Mouse (Mus musculus) adrenal gland, postnatal 4 days (tissue): ENCODE results near the gene Kiss1r. TPM values are rescaled to one million over a fixed set of nuclear protein-coding genes. Genes with fewer than 3 reads are reported as not detected.
"Not testable (repeated sequence)": the region's sequence is repeated elsewhere in the genome, so short reads cannot be mapped to it uniquely, and the experiment has no call there.

Source experiments
- DNase-seq, 2 experiments: peaks; one replicate each; pipeline ENCODE4 v3.0.0; 2021 to 2022; ENCODE audit warnings: low spot score in 2 of 2, mixed read lengths in 2 of 2
- long read RNA-seq, 2 experiments: library from polyadenylated mRNA; stranded (forward); transcript quantifications; one replicate each; pipeline ENCODE4 v2.0.0; 2021
- total RNA-seq, 2 experiments: library from RNA; stranded (reverse); gene quantifications; 2 replicates each; pipeline ENCODE4 v1.2.3; 2021

The Kiss1r gene
- 1 to 10 TPM in 1 of 2 experiments, under 1 TPM in 1; 0.87 to 1.6 TPM for total RNA-seq
- long read RNA-seq, experiment 1: 0 reads
- long read RNA-seq, experiment 2, partial matches to known transcripts: 0 of 1 reads
- long read RNA-seq, experiment 2, other reads (novel, unspliced or antisense): 1 of 1 reads

DNA sequence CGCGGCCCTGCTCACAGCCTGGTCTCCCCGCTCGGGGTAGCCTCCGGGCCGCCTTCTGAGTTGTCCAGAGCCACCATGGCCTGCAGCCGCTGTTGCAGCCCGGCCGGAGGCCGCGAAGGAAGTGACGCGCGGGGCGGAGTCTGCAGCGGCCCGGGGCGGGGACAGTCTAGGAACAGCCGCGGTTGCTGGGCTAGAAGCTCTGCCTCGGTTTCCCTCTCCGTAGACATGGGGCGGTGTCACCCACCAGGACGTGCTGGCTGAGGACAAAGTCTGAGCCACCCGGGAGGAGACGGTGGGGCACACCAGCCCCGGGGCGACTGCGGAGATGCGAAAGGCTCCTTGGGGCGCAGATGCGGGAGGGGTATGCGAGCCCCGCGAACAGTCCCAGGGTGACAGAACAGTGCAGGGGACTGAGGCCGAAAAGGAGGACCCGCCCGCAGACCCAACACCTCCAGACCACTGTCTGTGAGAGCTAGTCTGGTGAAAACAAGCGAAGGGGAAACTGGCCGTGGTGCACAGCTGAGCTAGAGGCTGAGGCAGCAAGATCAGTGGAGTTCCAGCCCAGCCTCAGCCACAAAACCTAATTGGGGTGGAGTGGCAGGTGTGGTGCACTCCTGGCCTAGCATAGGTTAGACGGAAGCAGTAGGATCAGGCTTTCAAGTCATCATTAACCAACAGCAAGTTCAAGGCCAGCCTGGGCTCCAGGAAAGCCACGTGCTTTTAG, at the start of gene Kiss1r:
Gene Kiss1r, plus strand, starts transcription at position 164 of the 724 bp plus-strand sequence.
- DNase-seq: peak; percentile 73 to 77

DNA sequence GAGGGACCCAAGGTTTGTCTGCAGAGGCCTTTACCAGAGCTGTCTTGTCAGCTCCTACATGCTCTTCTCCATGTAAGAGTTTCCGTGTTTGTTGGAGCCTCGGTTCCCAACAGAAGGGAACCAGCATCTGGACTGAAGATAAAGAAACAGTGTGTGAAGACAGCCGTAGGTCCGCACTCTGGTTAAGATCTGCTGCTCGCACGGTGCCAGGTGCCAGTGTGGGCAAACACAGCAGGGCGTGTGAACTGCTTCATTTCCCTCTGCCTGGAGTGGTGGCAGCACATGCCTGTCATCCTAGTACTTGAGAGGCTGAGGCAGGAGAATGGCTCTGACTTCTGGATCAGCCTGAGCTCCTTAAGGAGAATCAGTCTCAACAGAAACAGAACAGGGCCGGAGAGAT, 44.9 kb upstream of the Kiss1r start:
- DNase-seq: no peak

DNA sequence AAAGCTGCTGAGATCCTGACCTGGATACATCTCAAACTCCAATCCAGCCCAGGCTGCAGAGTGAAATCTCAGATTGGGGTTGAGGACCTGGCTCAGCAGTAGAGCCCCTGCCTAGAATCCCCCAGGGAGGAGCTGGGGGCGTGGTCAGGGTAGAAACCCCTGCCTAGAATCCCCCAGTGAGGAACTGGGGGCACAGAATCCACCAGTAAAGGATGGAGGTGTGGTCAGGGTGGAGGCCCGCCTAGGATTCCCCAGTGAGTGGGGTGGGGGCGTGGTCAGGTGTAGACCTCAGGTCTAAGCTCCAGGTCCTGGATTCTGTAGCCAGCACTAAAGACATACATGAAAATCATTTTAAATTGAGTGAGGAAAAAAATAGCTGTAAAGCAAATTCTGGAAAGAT, 43.9 kb upstream of the Kiss1r start:
- no peak for DNase-seq

DNA sequence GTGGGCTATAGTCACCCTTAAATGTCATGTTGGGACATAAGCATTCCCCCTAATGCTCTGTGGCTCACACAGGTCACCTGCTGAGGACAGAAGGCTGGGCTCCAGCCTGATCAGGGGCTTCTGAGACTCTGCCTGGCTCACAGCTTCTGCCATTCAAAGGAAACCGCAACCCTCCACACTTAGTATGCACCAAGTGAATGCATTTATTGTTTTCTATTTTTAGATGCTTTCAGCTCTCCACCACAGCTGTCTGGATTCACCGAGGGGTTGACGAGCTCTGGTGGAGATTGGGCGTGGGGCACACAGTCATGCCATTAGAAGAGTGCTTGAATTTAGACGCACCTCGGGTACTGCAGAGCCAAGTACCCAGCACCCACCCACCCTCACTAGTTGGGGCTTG, 43.5 kb upstream of the Kiss1r start:
- no peak for DNase-seq

DNA sequence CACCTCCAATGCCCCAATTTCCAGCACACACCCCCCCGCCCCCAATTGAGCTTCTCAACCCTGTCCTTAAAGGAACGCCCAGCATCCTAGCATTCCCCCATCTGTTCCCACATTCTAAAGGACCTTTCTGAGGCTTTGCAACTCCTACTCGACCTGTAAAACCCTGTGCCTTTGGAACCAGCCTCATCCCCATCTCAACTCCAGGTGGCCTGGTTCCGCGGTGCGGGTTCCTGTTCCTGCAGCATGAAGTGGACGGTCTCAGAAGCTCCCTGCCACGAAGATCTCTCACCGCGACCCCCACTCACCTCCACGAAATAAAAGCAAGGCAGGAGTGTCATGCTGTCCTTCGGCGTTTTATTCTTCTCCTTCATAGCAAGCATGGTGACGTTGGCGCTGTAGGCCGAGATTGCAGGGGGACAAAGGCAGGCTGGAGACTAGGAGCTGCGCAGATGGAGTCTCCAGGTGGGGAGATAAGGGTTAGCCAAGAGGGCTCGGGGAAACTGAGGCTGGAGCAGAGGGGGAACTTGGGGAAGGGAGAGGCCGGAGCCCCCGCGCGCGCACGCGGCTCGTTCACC, 43.0 kb upstream of the Kiss1r start:
- no peak for DNase-seq

DNA sequence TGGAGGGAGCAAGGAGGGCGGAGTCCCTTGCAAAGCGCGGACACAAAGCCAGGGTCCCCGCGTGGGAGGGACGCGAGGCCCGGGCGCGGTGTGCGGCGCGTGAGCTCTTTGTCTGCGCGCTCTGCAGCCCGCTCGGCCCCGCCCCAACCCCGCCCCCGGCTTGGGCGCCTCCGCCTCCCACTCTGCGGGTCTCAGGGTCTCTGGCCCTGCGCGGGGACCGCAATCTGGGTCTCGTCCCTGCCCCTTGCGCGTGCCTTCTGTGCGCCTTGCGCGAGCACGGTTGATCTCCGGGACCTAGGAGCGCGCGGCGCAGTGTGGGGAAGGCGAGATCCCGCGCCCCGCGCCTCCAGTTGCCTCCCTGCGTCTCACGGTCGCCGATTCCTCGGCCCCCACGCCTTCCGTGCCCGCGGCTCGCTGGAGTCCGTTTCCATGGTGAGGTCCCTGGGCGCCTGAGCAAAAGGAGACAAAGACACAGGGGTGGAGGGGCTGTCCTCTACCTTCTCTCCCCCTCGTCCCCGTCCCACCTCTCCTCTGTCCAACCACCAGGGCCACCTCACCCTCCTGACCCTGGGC, 42.4 kb upstream of the Kiss1r start, which contains the start of the genes Prtn3 and Plppr3:
Gene Prtn3, plus strand, starts transcription at position 187 of the 573 bp plus-strand sequence.
Gene Plppr3, minus strand, starts transcription at position 345 of the 573 bp plus-strand sequence.
- no peak for DNase-seq

DNA sequence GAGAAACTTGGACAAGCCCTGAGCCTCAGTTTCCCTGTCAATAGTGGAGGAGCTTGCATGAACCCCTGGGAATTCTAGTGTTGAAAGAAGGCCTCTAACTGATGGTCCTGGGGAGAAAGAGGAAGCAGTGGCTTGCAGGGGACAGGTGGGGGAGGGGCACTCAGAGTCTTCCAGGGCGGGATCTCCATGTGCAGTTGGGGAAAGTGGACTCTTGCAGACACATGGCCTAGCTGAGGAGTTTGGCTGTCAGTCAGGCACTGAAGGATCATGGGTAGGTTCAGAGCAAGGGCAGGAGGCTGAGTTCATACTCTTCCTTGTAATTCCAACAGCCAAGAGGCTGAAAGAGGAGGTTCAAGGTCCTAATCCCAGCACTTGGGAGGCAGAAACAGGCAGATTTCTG, 39.6 kb upstream of the Kiss1r start:
- no peak for DNase-seq

DNA sequence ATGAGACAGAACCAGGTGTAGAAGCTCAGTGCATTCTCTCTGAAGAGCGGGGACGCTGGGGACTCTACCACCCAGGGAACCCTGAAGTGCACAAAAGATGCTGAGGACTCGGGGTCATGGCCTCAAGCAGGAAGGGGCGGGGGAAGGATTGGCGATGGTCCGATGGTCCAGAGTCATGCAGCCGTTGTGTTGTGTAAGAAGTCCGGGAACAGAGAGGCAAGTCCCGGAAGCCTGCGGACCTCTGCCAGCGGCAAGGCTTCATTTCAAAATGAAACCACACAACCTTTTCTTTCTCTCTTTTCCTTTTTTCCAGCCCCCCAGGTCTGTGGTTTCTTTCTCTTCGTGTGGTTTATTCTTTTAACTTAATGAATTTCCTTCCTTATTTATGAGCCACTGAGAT, 39.0 kb upstream of the Kiss1r start:
- no peak for DNase-seq

DNA sequence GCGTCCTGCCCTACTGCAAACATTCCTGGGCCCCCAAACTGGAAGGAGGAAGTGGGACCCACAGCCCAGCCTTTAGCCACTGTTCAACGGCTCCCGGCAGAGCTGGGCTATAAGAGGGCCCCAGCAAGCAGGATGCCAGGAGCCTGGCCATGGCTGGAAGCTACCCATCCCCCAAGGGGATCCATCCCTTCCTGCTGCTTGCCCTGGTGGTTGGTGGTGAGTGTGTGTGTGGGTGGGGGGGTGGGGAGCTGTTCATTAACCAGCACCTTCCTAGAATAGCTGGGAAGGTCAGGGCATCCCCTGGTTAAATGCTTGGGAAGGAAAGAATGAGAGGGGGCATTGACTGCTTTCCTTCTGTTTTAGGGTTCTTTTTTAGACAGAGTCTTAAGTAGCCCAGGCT, 37.2 kb upstream of the Kiss1r start:
- no peak for DNase-seq

DNA sequence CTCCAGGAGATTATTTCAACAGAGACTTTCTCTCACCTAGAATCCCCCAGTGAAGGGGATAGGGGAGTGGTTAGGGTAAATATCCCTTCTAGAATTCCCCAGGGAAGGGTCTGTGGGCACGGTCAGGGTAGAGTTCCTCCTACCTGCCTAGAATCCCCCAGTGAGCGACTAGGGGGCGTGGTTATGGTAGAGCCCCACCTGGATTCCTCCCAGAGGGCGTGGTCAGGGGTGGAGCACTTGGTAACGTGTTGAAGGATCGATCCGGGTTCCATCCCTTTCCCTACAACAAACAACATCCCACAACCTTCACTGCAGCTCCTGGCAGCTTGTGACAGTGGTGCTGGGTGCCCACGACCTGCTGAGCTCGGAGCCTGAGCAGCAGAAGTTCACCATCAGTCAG, 36.0 kb upstream of the Kiss1r start:
- DNase-seq: no peak

DNA sequence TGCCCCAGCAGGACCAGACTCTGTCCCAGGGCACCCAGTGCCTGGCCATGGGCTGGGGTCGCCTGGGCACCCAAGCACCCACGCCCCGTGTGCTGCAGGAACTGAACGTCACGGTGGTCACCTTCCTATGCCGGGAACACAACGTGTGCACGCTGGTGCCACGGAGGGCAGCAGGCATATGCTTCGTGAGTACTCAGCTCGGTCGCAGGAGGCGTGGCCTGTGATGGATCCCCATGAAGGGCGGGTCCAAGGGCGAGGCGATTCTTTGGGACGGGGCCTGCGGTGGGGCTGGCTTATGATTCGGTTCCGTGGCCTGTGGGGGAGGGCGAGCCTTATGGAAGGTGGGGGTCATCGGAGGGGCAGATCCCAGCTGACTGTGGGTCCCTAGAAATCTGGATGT, 34.8 kb upstream of the Kiss1r start:
- DNase-seq: no peak

DNA sequence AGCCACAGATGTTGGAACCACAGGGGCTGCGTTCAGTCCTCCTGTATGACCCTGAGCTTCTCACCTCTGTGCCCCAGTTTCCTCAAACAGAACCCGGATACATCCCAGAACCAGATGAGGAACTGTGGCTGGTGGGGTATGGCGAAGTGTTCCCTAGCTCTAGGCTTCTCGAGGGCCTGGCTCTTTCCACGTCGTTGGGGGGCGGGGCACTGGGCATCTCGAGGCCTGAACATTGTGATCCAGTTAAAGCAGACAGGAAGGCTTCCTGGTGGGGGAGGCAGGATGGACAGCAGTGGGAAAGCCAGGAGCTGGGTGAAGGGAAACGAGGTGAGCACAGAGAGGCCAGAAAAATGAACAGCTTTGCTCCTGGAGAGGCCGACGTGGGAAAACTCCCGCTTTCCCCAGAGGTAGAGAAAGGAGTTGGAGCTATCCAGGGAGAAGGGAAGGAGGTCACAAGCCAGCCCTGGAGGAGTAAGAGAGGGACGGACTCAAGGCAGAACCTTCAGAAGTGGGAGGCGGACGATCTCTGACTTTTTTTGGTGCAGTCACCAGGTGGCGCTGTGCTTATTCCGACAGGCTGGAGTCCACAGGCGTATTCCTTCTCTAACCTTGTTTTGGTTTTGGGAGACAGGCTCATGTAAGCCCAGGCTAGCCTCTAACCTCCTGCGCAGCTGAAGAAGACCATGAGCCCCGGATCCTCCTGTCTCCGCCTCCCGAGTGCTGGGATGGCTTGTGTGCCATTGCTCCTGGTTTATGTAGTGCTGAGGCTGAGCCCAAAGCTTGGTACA, 33.3 kb upstream of the Kiss1r start:
- DNase-seq: peak; percentile 58 to 68

DNA sequence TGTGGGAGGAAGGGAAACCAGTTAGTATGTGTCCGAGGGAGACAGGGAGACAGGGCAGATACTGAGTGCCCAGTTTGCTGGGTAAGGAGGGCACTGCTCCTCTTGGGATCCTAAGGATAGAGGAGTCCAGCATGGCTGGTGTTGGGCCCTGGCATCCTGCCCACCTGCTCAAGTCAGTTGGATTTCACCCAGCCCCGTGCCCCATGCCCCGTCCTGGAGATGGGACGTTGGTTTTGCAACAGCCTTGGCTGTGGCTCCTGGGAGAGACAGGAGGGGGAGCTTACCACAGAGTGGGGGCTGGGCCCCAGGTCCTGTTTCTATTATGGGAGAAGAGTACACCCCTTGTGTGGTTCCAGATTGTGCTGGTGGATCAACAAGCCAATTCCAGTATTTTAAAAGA, 32.3 kb upstream of the Kiss1r start:
- DNase-seq: no peak

DNA sequence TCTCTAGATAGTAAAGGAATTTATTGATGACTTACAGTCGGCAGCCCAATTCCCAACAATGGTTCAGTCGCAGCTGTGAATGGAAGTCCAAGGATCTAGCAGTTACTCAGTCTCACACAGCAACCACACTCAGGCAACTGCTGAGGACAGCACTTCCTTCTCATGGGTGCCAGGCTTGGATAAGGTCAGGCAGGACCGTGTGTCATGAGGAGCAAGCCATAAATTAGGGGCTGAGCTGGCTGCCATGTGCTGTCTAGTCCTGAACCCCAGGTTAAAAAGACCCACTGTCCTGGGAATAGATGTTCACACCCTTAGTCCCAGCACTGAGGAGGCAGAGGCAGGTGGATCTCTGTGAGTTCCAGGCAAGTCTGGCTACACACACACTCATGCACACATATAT, 31.8 kb upstream of the Kiss1r start:
- DNase-seq: not testable (repeated sequence)

DNA sequence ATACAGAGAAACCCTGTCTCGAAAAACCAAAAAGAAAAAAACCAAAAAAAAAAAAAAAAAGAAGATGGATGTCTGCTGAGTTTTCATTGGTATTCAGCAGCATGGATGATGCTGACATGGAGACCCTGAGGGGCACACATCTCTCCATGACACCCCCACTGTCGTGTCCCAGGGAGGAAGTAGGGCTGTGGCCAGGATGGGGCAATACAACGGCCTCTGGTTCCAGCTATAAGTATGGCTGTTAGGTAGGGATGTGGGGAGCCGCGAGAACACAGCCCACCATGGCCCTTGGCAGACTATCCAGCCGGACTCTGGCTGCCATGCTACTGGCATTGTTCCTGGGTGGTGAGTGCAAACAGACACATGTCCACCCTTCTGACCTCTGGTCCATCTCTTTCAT, 30.7 kb upstream of the Kiss1r start, which contains the start of gene Elane:
Gene Elane, plus strand, starts transcription at position 194 of the 400 bp plus-strand sequence.
- DNase-seq: no peak

DNA sequence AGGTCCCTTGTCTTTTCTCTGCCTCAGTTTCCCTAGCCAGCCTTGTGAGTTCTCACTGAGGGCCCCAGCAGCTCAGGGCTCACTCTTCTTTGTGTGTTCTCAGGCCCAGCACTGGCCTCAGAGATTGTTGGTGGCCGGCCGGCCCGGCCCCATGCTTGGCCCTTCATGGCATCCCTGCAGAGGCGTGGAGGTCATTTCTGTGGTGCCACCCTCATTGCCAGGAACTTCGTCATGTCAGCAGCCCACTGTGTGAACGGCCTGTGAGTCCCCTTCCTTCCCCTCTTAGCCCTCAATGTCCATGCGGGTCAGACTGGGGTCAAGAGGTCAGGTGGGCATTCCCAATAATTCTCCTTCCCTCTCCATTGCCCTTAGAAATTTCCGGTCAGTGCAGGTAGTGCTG, 30.2 kb upstream of the Kiss1r start:
- DNase-seq: no peak

DNA sequence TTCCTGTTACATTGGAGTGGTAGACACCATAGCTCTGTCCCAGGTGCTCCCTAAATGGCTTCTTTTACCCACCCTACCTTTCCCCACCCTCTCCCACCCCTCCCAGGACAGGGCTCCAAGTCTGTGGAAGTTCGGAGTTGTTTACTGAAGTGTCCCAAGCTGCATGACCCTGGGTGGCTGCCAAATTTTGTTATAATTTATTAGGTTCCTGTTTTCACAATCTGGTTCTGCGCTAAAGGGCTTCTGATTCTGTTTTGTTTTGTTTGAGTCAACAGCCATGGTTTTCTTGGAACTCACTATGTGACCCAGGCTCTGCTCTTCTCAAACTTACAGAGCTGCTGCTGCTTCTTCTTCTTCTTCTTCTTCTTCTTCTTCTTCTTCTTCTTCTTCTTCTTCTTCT, 27.4 kb upstream of the Kiss1r start:
- no peak for DNase-seq

DNA sequence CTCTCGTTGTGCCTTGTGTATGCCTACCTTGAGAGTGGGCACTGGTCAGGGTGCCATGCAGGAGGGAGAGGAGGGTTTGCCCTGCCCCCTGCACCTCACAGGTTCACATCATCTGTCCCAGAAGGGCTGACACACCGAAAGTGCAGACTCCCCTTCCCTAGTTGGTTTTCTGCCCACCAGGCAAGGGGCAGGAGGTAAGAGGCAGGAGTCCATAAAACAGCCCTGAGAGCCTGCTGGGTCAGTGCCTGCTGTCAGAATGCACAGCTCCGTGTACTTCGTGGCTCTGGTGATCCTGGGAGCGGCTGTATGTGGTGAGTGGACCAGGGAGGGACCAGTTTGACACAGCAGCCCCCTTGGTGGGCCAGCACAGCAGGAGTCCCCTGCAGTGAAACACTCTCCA, 26.1 kb upstream of the Kiss1r start, which contains the start of gene Cfd:
Gene Cfd, plus strand, starts transcription at position 184 of the 400 bp plus-strand sequence.
- no peak for DNase-seq

DNA sequence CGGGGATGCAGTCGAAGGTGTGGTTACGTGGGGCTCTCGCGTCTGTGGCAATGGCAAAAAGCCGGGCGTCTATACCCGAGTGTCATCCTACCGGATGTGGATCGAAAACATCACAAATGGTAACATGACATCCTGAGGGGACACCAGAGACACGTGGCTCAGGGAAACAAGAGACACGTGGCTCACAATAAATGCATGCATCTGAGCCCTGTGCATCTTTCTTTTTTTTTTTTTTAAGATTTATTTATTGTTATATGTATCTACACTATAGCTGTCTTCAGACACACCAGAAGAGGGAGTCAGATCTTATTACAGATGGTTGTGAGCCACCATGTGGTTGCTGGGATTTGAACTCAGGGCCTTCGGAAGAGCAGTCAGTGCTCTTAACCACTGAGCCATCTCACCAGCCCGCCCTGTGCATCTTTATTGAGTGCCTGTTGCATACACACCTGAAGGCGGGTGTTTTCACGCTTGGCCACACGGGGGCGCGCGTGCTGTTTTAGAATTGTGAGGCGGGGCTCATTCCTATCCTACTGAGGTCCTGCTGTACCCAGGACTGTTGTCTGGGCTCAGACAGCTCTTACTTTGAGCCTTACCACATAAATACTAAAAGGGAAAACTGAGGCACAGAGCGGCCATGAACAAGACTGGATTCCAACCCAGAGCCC, 24.2 kb upstream of the Kiss1r start:
- DNase-seq: peak; percentile 42 to 77

DNA sequence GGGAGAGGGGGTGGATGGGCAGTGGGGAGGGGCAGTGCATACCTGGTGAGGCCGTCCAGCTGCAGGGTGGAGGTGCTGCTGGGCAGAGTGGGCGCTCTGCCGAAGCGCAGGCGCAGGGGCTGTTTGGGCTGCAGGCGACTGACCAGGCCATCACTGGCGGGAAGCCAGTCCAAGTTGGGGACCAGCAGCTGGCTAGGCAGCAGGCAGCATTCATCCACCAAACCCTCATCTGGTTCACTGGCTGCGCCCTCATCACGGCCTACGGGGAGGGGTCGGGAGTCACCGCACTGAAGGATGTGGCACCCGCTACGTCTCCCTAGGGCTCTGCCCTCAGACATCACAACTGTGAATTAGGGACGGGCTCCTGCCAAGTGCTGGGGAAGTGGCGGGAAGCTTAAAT, 20.5 kb upstream of the Kiss1r start:
- no peak for DNase-seq

DNA sequence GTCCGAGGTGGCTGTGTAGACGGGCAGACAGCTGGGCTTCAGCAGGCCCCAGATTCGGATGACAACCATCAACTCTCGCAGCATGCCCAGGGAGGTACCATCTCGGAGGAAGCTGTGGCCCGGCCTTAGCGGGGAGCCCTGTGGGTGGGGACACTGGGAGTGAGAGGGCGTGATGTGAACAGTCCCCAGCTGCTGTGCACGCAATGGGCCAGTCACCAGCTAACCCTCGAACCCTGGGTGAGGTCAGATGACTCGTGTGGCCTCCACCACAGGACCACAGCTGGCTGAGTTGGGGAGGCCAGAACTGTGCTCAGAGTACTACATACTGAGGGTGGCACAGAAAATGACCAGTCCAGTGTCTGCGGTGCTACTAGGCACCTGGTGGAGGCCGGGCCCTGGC, 20.0 kb upstream of the Kiss1r start:
- no peak for DNase-seq
